Mouse (Mus musculus) lung, embryonic 16.5 days (tissue): Measurements from ENCODE around the gene Rictor. TPM values are rescaled to one million over a fixed set of nuclear protein-coding genes. Genes with fewer than 3 reads are reported as not detected.

Experiments used
- ATAC-seq: fragments of 200-750 bp; cut with Nextera tagmentation; 2 replicates; pipeline ENCODE4 v1.8.0; 2017; ENCODE audit warnings: low read depth, mild to moderate bottlenecking, moderate library complexity
- H3K27ac ChIP-seq: fragments of 300-500 bp; sonication (generic); 2 replicates; pipeline ENCODE4 v1.5.1; 2014; ENCODE audit warnings: mild to moderate bottlenecking, control low read depth, low read length
- H3K27me3 ChIP-seq: fragments of 300-500 bp; sonication (generic); 2 replicates; pipeline ENCODE4 v1.6.1; 2014; ENCODE audit warnings: low read depth, low read length, mixed read lengths; ENCODE audit not compliant: control insufficient read depth, insufficient read depth
- H3K36me3 ChIP-seq: fragments of 300-500 bp; sonication (generic); 2 replicates; pipeline ENCODE4 v1.6.1; 2014; ENCODE audit warnings: low read length; ENCODE audit not compliant: control insufficient read depth, insufficient read depth
- H3K4me1 ChIP-seq: fragments of 300-500 bp; sonication (generic); replicated peaks from 2 replicates; pipeline ENCODE4 v1.6.1; 2014; ENCODE audit warnings: low read length, mixed read lengths; ENCODE audit not compliant: control insufficient read depth, insufficient read depth
- H3K4me2 ChIP-seq: fragments of 300-500 bp; sonication (generic); 2 replicates; pipeline ENCODE4 v1.6.1; 2014; ENCODE audit warnings: low read depth, low read length, control low read depth
- H3K4me3 ChIP-seq: fragments of 300-500 bp; sonication (generic); 2 replicates; pipeline ENCODE4 v1.5.1; 2014; ENCODE audit warnings: mild to moderate bottlenecking, low read length, control low read depth
- H3K9ac ChIP-seq: fragments of 300-500 bp; sonication (generic); 2 replicates; pipeline ENCODE4 v1.6.1; 2014; ENCODE audit warnings: low read length, control low read depth
- H3K9me3 ChIP-seq: fragments of 300-500 bp; sonication (generic); 2 replicates; pipeline ENCODE4 v1.6.1; 2016; ENCODE audit warnings: low read length; ENCODE audit not compliant: control insufficient read depth
- WGBS: fragments of 180-500 bp; shearing (Covaris S2); extraction: QIAGEN DNeasy Blood & Tissue Kit; methylation state at CpG from one replicate; pipeline ENCODE4 v1.1.7; 2014; 5-methylcytosine and 5-hydroxymethylcytosine counted together
- polyA plus RNA-seq: library from polyadenylated mRNA; unstranded; fragments of >200 nt; fragmentation: Nextera tagmentation; extraction: Ambion mirVana; gene quantifications from 2 replicates; pipeline ENCODE4 v1.2.1, GENCODE M21; 2015

Gene Rictor
- polyA plus RNA-seq, 1 experiment from 2014 or later, result 46.8 TPM

- peaks cover 11% of the 10 kb centered on the region for H3K4me1 ChIP-seq
- ATAC-seq, result peak; percentile 72
- no peaks in the 10 kb centered on the region for H3K36me3 ChIP-seq
- WGBS, result under 1% methylated on average over 47 of the region's 89 CpGs
- peak overlapping the region; percentile 75 for H3K4me2 ChIP-seq
- H3K9me3 ChIP-seq, result no peaks in the 10 kb centered on the region
- peak overlapping the region; percentile 91 for H3K9ac ChIP-seq
- H3K27ac ChIP-seq, result peak overlapping the region; percentile 88
- no peaks in the 10 kb centered on the region for H3K27me3 ChIP-seq
- peak overlapping the region; percentile 87 for H3K4me3 ChIP-seq
Observed at GRCm38 (mm10) chr15:6708526-6709441, 605 bp downstream of the Rictor start.

- no peaks in the 10 kb centered on the region for H3K9me3 ChIP-seq
- no peaks in the 10 kb centered on the region for H3K36me3 ChIP-seq
- peak overlapping the region; percentile 91 for H3K9ac ChIP-seq
- H3K27me3 ChIP-seq, result no peaks in the 10 kb centered on the region
- WGBS, result 18% methylated on average over 8 of the region's 8 CpGs
- H3K27ac ChIP-seq, result no peak overlapping the region
- H3K4me1 ChIP-seq, result peaks cover 11% of the 10 kb centered on the region
- peak overlapping the region; percentile 87 for H3K4me3 ChIP-seq
- peak overlapping the region; percentile 75 for H3K4me2 ChIP-seq
- no peak for ATAC-seq
Observed at GRCm38 (mm10) chr15:6709618-6710017, 1.4 kb downstream of the Rictor start.

DNA sequence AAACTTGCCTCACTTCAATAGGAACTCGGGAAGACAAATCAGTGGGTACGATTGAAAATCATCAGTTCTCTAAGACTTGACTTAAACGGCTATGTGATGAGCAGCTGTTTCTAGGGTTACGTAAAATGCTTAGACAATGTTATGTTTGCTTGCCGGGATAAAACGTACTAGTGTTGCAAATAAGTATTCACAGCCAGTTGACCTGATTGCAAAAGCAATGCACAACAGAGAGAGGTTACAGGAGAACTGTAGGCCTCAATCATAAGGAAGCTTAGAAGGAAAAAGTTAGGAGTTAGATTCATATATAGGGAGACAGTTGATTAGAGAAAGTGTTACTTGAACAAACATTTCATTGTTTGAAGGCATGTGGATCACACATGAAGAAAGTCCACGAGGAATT is 2.2 kb downstream of the Rictor start:
- no peak overlapping the region for H3K4me2 ChIP-seq
- no peak overlapping the region for H3K27ac ChIP-seq
- no peak overlapping the region for H3K9ac ChIP-seq
- ATAC-seq, result no peak
- no peaks in the 10 kb centered on the region for H3K36me3 ChIP-seq
- no peak overlapping the region for H3K4me3 ChIP-seq
- WGBS, result 61% methylated on average over 7 of the region's 7 CpGs
- peaks cover 13% of the 10 kb centered on the region for H3K4me1 ChIP-seq
- no peaks in the 10 kb centered on the region for H3K27me3 ChIP-seq
- no peaks in the 10 kb centered on the region for H3K9me3 ChIP-seq

DNA sequence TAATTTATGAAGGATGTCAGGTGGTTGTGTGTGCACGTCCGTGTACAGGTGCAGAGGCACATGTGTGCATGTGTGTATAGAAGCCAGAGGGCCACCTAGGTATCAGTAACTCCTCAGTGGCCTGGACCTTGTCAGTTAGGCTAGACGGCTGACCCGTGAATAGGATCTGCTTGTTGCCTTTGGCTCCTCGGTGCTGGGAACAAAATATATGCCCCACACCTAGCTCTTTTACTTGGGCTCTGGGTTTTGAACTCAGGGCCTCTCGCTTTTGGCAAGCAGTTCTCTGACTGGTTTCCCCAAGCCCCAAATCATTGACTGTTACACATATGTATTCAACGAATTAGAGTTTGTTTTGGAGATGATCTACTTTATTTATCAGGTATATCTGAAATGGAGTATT is 3.0 kb downstream of the Rictor start:
- peaks cover 13% of the 10 kb centered on the region for H3K4me1 ChIP-seq
- WGBS, result 78% methylated on average over 7 of the region's 7 CpGs
- no peak overlapping the region for H3K4me2 ChIP-seq
- H3K36me3 ChIP-seq, result no peaks in the 10 kb centered on the region
- no peaks in the 10 kb centered on the region for H3K9me3 ChIP-seq
- H3K9ac ChIP-seq, result no peak overlapping the region
- H3K27me3 ChIP-seq, result no peaks in the 10 kb centered on the region
- H3K4me3 ChIP-seq, result no peak overlapping the region
- H3K27ac ChIP-seq, result no peak overlapping the region
- ATAC-seq, result no peak

DNA sequence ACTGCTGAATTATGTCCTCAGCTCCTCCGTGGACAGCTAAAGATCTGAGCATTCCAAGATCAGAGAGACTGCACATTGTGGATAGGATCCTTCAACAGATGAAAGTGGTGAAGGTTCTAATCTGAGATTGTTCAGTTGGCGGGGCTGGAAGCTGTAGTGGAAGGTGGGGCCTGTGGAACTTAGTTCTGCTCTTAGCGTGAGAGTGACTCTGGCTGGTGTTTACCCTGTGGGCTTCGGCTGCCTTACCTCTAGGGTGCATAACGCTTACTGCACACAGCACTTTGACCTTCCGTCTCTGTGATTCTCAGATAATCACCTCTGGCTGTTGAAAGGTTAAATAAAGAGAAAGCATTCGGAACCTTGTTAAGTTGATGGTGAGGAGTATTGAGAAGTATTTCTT is 6.6 kb downstream of the Rictor start:
- no peaks in the 10 kb centered on the region for H3K36me3 ChIP-seq
- H3K4me1 ChIP-seq, result peaks cover 8% of the 10 kb centered on the region
- no peak overlapping the region for H3K4me2 ChIP-seq
- 35% methylated on average over 7 of the region's 7 CpGs for WGBS
- no peak overlapping the region for H3K27ac ChIP-seq
- ATAC-seq, result peak; percentile 56
- 0 out of 2 replicates have a peak, but pooled peaks cover 2% of the 10 kb centered on the region for H3K9me3 ChIP-seq
- H3K4me3 ChIP-seq, result no peak overlapping the region
- H3K27me3 ChIP-seq, result no peaks in the 10 kb centered on the region
- no peak overlapping the region for H3K9ac ChIP-seq

DNA sequence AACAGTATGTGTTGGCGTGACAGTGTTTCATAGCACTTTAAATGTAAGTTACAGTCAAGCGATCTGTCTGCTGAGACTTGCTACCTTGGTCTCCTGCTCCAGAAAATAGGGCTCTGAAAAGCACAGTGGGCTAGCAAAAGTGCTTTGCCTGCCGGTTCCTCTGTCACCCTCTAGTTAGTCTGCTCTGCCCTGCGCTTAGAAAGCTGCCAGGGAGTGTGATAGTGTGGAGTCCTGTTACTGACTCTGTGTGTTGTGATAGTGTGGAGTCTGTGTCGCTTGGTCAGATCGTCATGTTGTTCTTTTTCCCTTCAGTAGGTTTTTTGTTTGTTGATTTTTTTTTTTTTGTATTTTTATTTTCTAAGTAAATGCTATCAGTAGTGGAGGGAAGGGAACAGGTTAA is 7.1 kb downstream of the Rictor start:
- 63% methylated on average over 6 of the region's 6 CpGs for WGBS
- Histone ChIP-seq H3K9ac (no peak overlapping the region), H3K4me3 (no peak overlapping the region), H3K4me1 (peaks cover 5% of the 10 kb centered on the region), H3K36me3 (no peaks in the 10 kb centered on the region), H3K27me3 (no peaks in the 10 kb centered on the region), H3K4me2 (no peak overlapping the region), H3K9me3 (0 out of 2 replicates have a peak, but pooled peaks cover 2% of the 10 kb centered on the region), H3K27ac (no peak overlapping the region)
- ATAC-seq, result no peak

DNA sequence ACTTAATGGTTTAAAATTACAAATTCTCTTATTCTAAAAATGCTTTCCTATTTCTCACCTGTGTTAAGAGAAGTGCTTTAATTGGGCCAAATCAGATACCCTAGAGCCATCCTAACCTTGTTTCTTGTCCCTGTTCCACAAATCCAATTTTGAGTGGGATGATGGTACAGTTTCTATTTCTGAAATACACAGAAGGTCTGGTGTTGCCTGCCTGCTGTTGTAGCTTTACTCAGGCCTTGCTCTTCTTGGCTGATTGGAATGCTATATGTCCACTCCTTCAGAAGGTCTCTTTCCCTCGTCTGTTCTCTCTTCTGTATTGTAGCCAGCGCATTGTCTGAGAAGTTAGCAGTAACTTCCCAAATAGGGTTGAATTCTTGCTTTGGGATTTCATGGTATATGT is 13.2 kb downstream of the Rictor start:
- Histone ChIP-seq H3K4me1 (no peaks in the 10 kb centered on the region), H3K9me3 (0 out of 2 replicates have a peak, but pooled peaks cover 2% of the 10 kb centered on the region), H3K36me3 (no peaks in the 10 kb centered on the region), H3K9ac (no peak overlapping the region), H3K4me3 (no peak overlapping the region), H3K27me3 (no peaks in the 10 kb centered on the region), H3K27ac (no peak overlapping the region), H3K4me2 (no peak overlapping the region)
- WGBS, result 79% methylated on average over 2 of the region's 2 CpGs
- ATAC-seq, result no peak

DNA sequence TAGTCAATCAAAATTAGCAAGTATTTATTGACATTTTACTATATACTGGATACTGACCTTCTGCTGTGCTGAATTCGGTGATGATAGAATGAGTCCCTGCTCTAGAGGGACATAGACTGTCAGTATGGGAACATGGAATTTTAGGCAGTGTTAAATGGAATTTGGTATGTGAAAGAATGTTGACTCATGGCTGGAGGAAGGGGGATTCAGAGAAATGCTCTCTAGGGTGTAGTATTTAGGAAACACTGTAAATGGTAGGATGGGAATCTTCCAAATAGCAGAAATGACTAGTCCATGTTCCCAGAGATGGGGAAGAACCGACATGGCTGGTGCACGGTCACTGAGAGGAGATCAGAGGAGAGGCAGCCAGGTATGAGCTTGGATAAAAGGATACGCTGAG is 13.6 kb downstream of the Rictor start:
- Histone ChIP-seq H3K27ac (no peak overlapping the region), H3K4me3 (no peak overlapping the region), H3K36me3 (no peaks in the 10 kb centered on the region), H3K4me2 (no peak overlapping the region), H3K9me3 (0 out of 2 replicates have a peak, but pooled peaks cover 2% of the 10 kb centered on the region), H3K4me1 (no peaks in the 10 kb centered on the region), H3K9ac (no peak overlapping the region), H3K27me3 (no peaks in the 10 kb centered on the region)
- 78% methylated on average over 4 of the region's 4 CpGs for WGBS
- no peak for ATAC-seq

- no peaks in the 10 kb centered on the region for H3K4me1 ChIP-seq
- no peak overlapping the region for H3K4me2 ChIP-seq
- WGBS, result 80% methylated on average over 11 of the region's 11 CpGs
- H3K27ac ChIP-seq, result no peak overlapping the region
- ATAC-seq, result no peak
- no peaks in the 10 kb centered on the region for H3K27me3 ChIP-seq
- no peaks in the 10 kb centered on the region for H3K36me3 ChIP-seq
- no peak overlapping the region for H3K4me3 ChIP-seq
- 0 out of 2 replicates have a peak, but pooled peaks cover 2% of the 10 kb centered on the region for H3K9me3 ChIP-seq
- H3K9ac ChIP-seq, result no peak overlapping the region
Observed at GRCm38 (mm10) chr15:6722405-6723176, 14.4 kb downstream of the Rictor start.
